Mouse (Mus musculus) MEL (cell line): Measurements from ENCODE around the gene Porcn. TPM values are rescaled to one million over a fixed set of nuclear protein-coding genes. Genes with fewer than 3 reads are reported as not detected.
A peak's percentile ranks its signal among the peaks of the same experiment; 100 is the strongest.

Experiments
- DNase-seq: peaks from one replicate; pipeline ENCODE4 v3.0.0; 2011; ENCODE audit warnings: low read depth, low spot score
- H3K27ac ChIP-seq: 2 replicates; pipeline ENCODE4 v1.5.1; 2012; ENCODE audit warnings: low read depth, mild to moderate bottlenecking, control low read depth, low read length, moderate library complexity; ENCODE audit not compliant: control insufficient read depth
- H3K27me3 ChIP-seq, 2 experiments: fragments of 150-350 bp in 1 of 2; sonication (generic) in 1 of 2; 2 replicates each; pipeline ENCODE4 v1.6.1; 2012; ENCODE audit warnings: low read length in 2 of 2, mild to moderate bottlenecking in 2 of 2, improper control_type of control experiment in 1 of 2, moderate library complexity in 1 of 2; ENCODE audit not compliant: insufficient read depth in 2 of 2, control insufficient read depth in 1 of 2
- H3K36me3 ChIP-seq, 2 experiments: 2 replicates each; pipeline ENCODE4 v1.6.1; 2012 to 2014; ENCODE audit warnings: low read length in 2 of 2, improper control_type of control experiment in 1 of 2, inconsistent platforms in 1 of 2, mild to moderate bottlenecking in 1 of 2; ENCODE audit not compliant: insufficient read depth in 2 of 2, control insufficient read depth in 1 of 2
- H3K4me1 ChIP-seq, 2 experiments: fragments of 150-350 bp in 1 of 2; sonication (generic) in 1 of 2; 2 replicates each; pipeline ENCODE4 v1.6.1; 2012; ENCODE audit warnings: low read length in 2 of 2, improper control_type of control experiment in 1 of 2, mild to moderate bottlenecking in 1 of 2; ENCODE audit not compliant: insufficient read depth in 2 of 2, control insufficient read depth in 1 of 2
- H3K4me3 ChIP-seq, 2 experiments: fragments of 150-350 bp in 1 of 2; sonication (generic) in 1 of 2; 2 replicates each; pipeline ENCODE4 v1.5.1; 2012; ENCODE audit warnings: low read depth in 2 of 2, low read length in 2 of 2, mild to moderate bottlenecking in 2 of 2, moderate library complexity in 2 of 2, control low read depth in 1 of 2, improper control_type of control experiment in 1 of 2; ENCODE audit not compliant: control insufficient read depth in 1 of 2, insufficient read depth in 1 of 2
- H3K79me2 ChIP-seq: 2 replicates; pipeline ENCODE4 v1.6.1; 2012; ENCODE audit warnings: mild to moderate bottlenecking, low read length, moderate library complexity; ENCODE audit not compliant: control insufficient read depth, poor library complexity, insufficient read depth
- H3K9ac ChIP-seq: 2 replicates; pipeline ENCODE4 v1.6.1; 2012; ENCODE audit warnings: low read depth, mild to moderate bottlenecking, control low read depth, low read length, moderate library complexity; ENCODE audit not compliant: control insufficient read depth, poor library complexity, severe bottlenecking
- H3K9me3 ChIP-seq: fragments of 150-350 bp; sonication (generic); replicated peaks from 2 replicates; pipeline ENCODE4 v1.6.1; 2012; ENCODE audit warnings: mild to moderate bottlenecking, low read length, improper control_type of control experiment, moderate library complexity; ENCODE audit not compliant: insufficient read depth
- ELF1 ChIP-seq: IDR thresholded peaks from 2 replicates; pipeline ENCODE4 v1.6.1; 2014; ENCODE audit warnings: low read depth, mild to moderate bottlenecking, inconsistent platforms, low read length, improper control_type of control experiment, moderate library complexity
- EP300 ChIP-seq, 2 experiments: IDR thresholded peaks; 2 replicates each; pipeline ENCODE4 v1.6.1; 2011; ENCODE audit warnings: improper control_type of control experiment in 2 of 2, low read length in 2 of 2, low read depth in 1 of 2, mild to moderate bottlenecking in 1 of 2
- GATA1 ChIP-seq: IDR thresholded peaks from 2 replicates; pipeline ENCODE4 v1.6.1; 2011; ENCODE audit warnings: low read depth, low read length, improper control_type of control experiment
- HCFC1 ChIP-seq: IDR thresholded peaks from 2 replicates; pipeline ENCODE4 v1.6.1; 2012; ENCODE audit warnings: low read depth, mild to moderate bottlenecking, inconsistent platforms, low read length, improper control_type of control experiment, moderate library complexity
- MAX ChIP-seq: IDR thresholded peaks from 2 replicates; pipeline ENCODE4 v1.6.1; 2011; ENCODE audit warnings: low read length, improper control_type of control experiment
- MEF2A ChIP-seq: IDR thresholded peaks from 2 replicates; pipeline ENCODE4 v1.6.1; 2014; ENCODE audit warnings: low read depth, mild to moderate bottlenecking, inconsistent platforms, low read length, improper control_type of control experiment; ENCODE audit not compliant: poor library complexity, insufficient replicate concordance, severe bottlenecking; ENCODE audit errors: extremely low read depth
- POLR2A ChIP-seq, 2 experiments: IDR thresholded peaks; 2 replicates each; pipeline ENCODE4 v1.6.1; 2011 to 2012; ENCODE audit warnings: low read length in 2 of 2, mild to moderate bottlenecking in 2 of 2, control low read depth in 1 of 2, improper control_type of control experiment in 1 of 2, low read depth in 1 of 2, moderate library complexity in 1 of 2; ENCODE audit not compliant: control insufficient read depth in 1 of 2, insufficient read depth in 1 of 2, poor library complexity in 1 of 2
- TBP ChIP-seq: IDR thresholded peaks from 2 replicates; pipeline ENCODE4 v1.8.0; 2011; ENCODE audit warnings: low read depth, low read length, improper control_type of control experiment
- TCF12 ChIP-seq: IDR thresholded peaks from 2 replicates; pipeline ENCODE4 v1.6.1; 2014; ENCODE audit warnings: low read depth, mild to moderate bottlenecking, inconsistent platforms, low read length, improper control_type of control experiment, moderate library complexity
- ZKSCAN1 ChIP-seq: IDR thresholded peaks from 2 replicates; pipeline ENCODE4 v1.6.1; 2012; ENCODE audit warnings: low read depth, mild to moderate bottlenecking, inconsistent platforms, low read length, improper control_type of control experiment, moderate library complexity
- polyA plus RNA-seq, 2 experiments: library from polyadenylated mRNA; stranded (reverse) in 1 of 2; unstranded in 1 of 2; fragments of >175 nt in 1 of 2; fragments of >200 nt in 1 of 2; gene quantifications; 2 replicates each; pipeline versions ENCODE4 v1.2.1 to v1.2.4; 2012; ENCODE audit warnings: low replicate concordance in 2 of 2, low read depth in 1 of 2; ENCODE audit not compliant: insufficient read length in 2 of 2, insufficient read depth in 1 of 2, missing spikeins in 1 of 2
- total RNA-seq: library from RNA; depleted of rRNA; stranded (reverse); fragments of 300-350 nt; gene quantifications from 2 replicates; pipeline ENCODE4 v1.2.3, GENCODE M21; 2012

The Porcn gene
- total and polyA plus RNA-seq, 3 experiments = 3.5 to 16.1 TPM; not detected in 1

GRCm38 (mm10) chrX:8230272-8230671 lies 23.9 kb upstream of the Porcn start:
- H3K27me3 ChIP-seq = no peaks in the 10 kb centered on the region
- H3K36me3 ChIP-seq = peaks cover 0 to 7% of the 10 kb centered on the region in 2 experiments; a peak in 2 of 4 replicates
- H3K4me1 ChIP-seq = peaks cover 5 to 8% of the 10 kb centered on the region in 2 experiments
- H3K9me3 ChIP-seq = no peaks in the 10 kb centered on the region
- TF ChIP-seq POLR2A (IDR thresholded peaks at IDR 0.05; ENCODE audit: control insufficient read depth in 1 of 2, insufficient read depth in 1 of 2, low read depth in 1 of 2, low read length in 2 of 2, poor library complexity in 1 of 2) (peak in 1 of 2 experiments; percentile 50; a peak in 1 of 4 replicates), ELF1 (peak; percentile 35; the same call in 1 of the 2 replicates), HCFC1 (no peak), MAX (no peak)
- TF ChIP-seq, all 39 proteins: peak for 2
- no peaks in the 10 kb centered on the region for H3K79me2 ChIP-seq
- H3K27ac ChIP-seq = peak overlapping the region; percentile 26
- H3K4me3 ChIP-seq = no peak overlapping the region
- peak; percentile 87 for DNase-seq
- peak overlapping the region; percentile 41 for H3K9ac ChIP-seq

DNA sequence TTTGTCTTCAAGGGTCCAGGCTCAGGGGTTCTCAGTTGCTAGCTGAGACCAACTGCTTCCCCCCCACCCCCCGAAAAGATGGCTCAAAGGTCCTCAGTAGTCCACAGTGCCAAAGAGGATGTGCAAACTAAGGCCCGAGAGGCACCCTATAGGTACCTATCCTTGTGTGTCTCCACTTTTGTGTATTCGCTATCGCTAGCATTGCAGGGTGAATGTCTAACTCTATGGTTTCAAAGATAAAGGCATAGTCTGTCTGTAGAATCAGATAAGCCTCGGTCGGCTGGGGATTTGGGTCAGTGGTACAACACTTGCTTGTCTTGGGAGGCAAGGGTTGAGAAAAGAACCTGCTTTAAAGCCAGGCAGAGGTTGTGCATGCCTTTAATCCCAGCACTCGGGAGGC lies 17.1 kb upstream of the Porcn start:
- no peak for DNase-seq
- H3K4me1 ChIP-seq = peaks cover 0 to 18% of the 10 kb centered on the region in 2 experiments; a peak in 3 of 4 replicates
- no peaks in the 10 kb centered on the region for H3K9me3 ChIP-seq
- H3K27ac ChIP-seq = no peak overlapping the region
- H3K36me3 ChIP-seq = no peaks in the 10 kb centered on the region; a peak in 1 of 4 replicates
- TF ChIP-seq GATA1 = peak; percentile 40
- peak; percentile 25; a peak in 1 of 4 replicates for TF ChIP-seq EP300 (IDR thresholded peaks at IDR 0.05; ENCODE audit: low read depth in 1 of 2, low read length in 2 of 2)
- TF ChIP-seq TCF12 = peak; percentile 64
- no peak for TF ChIP-seq MEF2A
- H3K9ac ChIP-seq = no peak overlapping the region
- no peaks in the 10 kb centered on the region for H3K27me3 ChIP-seq
- no peak overlapping the region for H3K4me3 ChIP-seq
- H3K79me2 ChIP-seq = no peaks in the 10 kb centered on the region

DNA sequence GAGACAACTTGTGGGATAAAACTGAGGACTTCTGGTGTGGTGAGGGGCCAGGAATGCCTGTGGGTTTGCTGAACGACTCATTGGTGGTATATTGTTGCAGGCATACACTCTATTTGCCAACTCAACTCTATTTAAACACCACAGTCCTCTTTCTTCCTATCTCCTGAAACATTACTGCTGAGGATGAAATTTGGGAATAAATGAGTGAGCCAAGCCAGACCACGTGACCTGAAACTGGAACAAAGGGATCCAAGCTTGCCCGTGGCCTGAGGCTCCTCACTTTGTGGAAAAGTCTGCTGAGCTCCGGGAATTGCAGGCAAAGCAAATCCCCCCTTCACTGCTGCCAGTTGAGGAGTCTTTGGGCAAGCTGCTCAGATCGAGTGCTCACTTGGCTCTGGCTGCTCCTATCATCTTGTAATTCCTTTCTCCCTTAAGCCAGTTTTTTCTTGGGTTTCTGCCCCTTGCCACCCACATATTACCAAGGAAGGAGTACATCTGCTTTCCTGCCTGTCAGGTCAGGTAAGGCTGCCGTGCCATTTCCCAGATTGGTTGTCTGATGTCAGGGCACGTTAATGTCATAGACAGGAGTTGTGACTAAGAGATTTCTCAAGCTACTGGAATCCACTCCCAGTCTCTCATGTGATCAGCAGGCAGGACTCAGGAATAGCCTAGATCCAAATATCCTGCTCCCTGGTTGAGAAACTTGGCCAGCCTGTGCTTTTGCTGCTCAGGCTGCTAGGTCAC lies 16.5 kb upstream of the Porcn start:
- no peaks in the 10 kb centered on the region for H3K79me2 ChIP-seq
- H3K27me3 ChIP-seq = no peaks in the 10 kb centered on the region
- H3K4me3 ChIP-seq = no peak overlapping the region
- TF ChIP-seq TBP (no peak), ZKSCAN1 (no peak)
- TF ChIP-seq, all 39 proteins: peak for 0
- Histone ChIP-seq H3K27ac (no peak overlapping the region), H3K36me3 (peaks cover 0 to 4% of the 10 kb centered on the region in 2 experiments; a peak in 2 of 4 replicates), H3K4me1 (peaks cover 0 to 23% of the 10 kb centered on the region in 2 experiments; a peak in 3 of 4 replicates), H3K9me3 (no peaks in the 10 kb centered on the region), H3K9ac (no peak overlapping the region)
- DNase-seq = no peak
